Mouse (Mus musculus) heart, postnatal 36 days (tissue): ENCODE data around the gene Limch1. TPM values are rescaled to one million over a fixed set of nuclear protein-coding genes. Genes with fewer than 3 reads are reported as not detected.

Source experiments
- DNase-seq, 2 experiments: peaks; one replicate each; pipeline ENCODE4 v3.0.0; 2021 to 2022
- intact Hi-C: fragments of 180-260 bp; cut with DNase I; formaldehyde crosslinking; loops from one replicate; pipeline ENCODE4 v1.15.1; 2025
- total RNA-seq, 2 experiments: library from RNA; stranded (reverse); gene quantifications; 2 replicates each; pipeline ENCODE4 v1.2.3; 2021

Gene Limch1
- total RNA-seq, 2 experiments from 2014 or later, result 238 to 297 TPM

DNA sequence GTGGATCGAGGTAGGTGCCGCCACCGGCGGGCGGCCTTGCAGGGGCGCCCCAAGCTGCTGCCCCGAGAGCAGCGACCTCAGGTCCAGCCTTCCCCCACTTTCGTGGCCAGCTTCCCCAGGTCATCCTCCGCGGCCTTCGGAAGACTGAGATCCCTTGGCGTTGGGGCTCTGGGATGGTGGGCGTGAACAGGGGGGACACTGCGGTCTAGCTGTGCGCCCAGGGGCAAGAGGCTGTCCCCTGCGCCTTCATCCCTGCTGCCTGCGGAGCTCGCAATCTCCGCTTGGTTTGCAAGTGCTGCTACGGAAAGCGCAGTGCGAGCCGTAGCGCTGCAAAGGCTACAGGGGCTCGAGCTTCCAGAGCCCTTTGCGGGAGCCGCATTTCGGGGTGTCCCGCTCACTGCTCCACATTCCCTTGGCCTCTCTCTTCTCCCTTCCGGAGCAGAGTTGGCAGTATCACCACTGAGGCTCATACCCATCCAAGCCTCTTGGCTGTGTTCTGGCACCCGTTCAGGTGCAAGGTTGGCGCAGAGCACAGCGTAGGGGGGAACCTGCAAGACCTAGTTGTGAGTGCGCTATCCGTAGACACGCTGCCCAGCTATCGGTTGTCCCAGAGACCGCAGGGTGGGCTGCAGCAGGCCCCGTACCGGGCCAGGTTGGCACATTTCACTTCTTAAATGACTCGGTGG is 512 bp downstream of the Limch1 start:
- intact Hi-C loops, result loop anchor here (2.0 to 5.0 kb wide), 6 partner anchors 27 to 196 kb away; no protein-coding TSS in a partner anchor

DNA sequence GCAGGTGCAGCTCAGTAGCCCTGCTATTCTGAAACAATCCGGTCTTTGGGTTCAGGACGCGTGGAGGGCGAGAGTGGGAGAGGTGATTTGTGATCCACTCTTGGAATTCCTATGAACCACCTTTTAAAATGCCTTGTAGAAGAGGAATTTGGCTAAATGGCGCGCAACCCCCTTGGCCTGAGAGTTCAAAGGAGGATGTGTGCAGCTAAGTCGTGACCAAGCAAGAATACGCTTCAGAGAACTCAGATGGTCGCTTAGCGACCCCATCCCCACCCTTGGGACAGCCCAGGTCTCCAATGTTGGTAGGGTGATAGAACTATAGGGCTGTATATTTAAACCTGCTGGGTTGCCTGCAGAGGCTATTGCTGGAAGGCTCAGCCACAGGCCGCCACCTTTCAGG is 1.1 kb downstream of the Limch1 start:
- intact Hi-C loops, result loop anchor here (2.0 to 5.0 kb wide), 4 partner anchors 51 to 196 kb away; no protein-coding TSS in a partner anchor
- peak in 1 of 2 experiments; percentile 40 for DNase-seq

More for the DNA sequence above, 512 bp downstream of the Limch1 start:
- DNase-seq, result peak; percentile 57 to 78

DNA sequence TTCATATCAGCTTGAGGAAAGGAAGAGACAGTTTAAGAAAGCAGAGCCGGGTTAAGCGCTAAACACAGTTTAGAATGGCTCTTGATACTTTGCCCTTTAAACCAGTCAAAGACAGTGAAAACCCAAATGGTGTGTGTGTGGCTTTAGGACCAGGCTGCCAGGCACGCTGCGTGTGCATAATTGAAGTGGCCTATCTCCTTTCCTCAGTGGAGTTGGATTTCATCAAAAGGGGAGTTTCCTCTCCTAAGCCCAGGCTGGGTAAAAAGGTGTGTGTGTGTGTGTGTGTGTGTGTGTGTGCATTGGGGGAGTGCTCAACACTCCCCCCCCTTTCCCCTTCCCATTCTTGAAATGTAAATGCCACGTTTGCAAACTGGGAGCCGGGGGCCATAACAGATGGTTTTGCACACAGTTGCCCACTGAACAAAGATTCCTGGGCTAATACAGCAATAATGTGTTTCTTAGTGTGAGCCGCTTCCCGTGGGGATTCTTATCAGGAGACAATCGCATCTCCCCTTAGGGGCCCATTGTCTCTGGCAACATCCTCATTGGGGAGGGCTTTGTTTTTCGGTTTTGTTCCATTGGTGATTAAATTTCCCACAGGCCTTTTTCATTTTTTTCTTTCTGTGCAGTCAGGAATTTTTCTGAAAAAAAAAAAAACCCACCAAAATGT is 2.3 kb downstream of the Limch1 start:
- peak in 1 of 2 experiments; percentile 26 for DNase-seq

DNA sequence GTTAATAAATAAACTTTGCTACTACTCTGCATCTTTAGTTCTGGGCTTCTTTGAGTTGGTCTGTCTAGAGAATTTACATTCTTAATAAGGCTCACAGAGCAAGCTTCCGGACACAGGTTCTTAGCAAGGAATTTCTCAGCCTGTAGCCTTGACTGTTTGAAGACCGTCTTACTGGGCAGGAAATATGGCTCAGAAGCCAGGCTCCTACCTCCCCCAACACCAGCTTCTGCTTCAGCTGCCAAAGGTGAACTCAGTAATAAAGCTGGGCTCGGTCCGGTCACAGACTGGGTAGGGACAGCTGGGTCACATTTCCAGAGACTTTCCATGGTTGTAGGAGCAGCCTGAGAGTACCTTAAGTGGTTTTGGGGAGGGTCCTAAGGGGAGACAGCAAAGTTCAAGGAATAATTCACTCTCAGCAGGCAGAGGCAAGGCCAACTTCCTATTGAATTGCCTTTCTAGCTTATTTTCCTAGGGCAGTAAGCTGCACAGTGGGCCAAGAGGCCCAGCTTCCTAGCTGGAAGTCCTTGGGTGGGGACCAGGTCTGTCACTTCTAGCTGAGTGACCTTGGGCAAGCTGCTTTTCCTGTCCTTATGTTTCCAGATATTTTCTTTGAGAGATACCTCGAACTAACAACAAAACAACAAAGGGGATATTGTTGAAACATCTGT is 3.0 kb downstream of the Limch1 start:
- DNase-seq, result peak; percentile 19 to 48
- intact Hi-C loops, result loop anchor here (5.0 kb wide), 3 partner anchors 49 to 194 kb away; no protein-coding TSS in a partner anchor

More for the DNA sequence above, 2.3 kb downstream of the Limch1 start:
- intact Hi-C loops, result loop anchor here (2.0 to 5.0 kb wide), 4 partner anchors 49 to 194 kb away; no protein-coding TSS in a partner anchor

DNA sequence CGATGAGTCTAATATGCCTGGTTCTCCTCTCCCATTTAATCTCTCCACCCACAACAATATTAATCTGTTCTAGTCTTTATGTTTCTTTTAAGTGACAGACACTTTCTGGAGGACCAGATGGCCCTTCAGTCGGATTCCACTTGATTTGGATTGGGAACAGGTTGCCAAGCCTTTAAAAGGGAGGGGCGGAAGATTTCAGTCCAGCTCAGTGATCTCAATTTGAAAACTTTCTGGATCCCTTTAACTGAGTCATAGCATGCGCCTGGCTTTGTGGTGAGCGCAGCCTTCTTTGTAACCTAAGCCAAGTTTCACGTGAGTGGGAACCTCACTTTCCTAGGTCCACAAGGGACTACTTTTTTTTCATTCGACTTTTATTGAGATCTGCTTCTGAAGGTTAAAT is 5.0 kb downstream of the Limch1 start:
- peak in 1 of 2 experiments; percentile 20 for DNase-seq
- intact Hi-C loops, result no loop called here

DNA sequence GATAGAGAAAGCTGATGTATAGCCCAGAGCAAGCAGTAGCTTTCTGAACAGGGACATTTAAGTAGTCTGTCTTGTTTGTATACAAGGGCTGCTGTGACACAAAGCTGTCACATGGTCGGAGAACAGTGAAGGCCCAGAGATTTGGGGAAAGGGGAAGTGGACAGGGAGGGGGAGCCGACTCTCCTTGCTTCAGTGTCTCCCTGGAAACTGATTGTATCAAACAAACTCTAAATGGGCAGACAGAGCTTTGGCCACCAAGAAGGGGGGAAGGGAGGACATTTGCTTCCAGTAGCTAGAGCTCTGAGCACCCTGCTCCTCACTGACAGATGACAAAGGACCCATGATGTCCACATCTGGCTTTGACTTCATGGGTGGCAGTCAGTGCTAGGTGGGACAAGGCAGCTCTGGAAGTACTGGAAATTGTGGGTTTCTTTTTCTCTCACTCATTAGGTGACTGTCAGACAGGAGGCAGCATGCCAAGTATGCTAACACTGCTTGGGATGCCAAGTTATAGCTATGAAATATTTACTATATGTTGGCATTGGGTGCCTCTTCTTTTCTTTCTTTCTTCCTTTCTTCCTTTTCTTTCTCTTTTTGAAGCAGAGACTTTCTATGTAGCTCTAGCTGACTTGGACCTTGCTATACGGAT is 5.8 kb downstream of the Limch1 start:
- intact Hi-C loops, result no loop called here
- DNase-seq, result no peak

DNA sequence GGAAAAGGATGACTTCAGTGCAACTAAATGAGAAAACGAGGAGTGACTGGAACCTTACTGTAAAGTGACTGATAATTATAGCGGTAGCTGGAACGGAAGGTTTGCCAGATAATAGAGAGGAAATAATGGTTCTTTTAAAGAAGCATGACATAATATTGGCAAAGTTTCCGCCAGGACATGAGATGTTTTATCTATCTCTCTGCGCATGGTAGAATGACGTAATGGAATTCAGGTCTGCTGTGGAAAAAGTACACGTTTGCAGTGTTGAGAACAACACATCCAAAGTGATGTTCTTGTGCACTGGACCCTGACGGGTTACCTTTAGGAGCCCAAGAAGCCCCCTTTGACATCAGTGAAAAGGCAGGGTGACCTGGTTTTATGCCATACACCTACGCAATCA is 8.0 kb downstream of the Limch1 start:
- intact Hi-C loops, result no loop called here
- peak in 1 of 2 experiments; percentile 38 for DNase-seq

DNA sequence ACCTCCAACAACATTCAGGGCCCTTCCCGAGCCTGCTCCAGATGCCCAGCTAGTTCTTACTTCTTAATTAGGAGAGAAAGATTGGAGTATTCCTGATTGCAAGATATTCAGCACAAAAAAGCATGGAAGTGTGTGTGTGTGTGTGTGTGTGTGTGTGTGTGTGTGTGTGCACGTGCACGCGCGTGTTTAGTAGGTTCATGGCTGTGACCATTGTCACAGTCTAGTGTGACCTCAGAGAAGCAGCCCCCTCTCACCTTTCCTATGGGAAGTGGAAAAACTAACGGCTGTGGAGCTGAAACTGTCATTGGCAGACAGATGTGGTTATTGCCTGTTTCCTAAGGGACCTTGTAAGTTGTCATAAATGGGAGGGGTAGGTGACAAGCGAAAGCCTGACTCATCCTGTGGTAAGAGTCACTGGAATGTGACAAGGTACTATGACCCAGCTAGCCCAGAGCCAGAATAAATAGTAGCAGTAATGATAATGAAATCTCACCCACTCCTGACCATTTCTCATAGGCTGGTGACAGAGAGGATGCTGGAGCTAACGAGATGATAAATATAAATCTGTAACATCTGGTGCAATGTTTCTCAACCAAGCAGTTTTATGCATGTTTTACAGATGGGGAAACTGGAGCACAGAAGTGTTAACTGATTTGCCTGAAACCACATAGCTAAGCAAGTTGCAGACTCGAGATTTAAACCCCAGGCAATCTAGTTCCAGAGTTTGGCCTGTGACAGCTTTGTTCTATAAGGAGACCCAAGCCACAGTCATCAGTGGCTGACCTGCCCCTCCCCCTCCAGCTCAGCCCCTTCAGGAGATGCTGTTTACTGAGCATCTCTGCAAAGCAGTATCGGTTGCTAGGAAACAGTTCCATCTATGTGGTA is 11.4 kb downstream of the Limch1 start:
- intact Hi-C loops, result no loop called here
- no peak for DNase-seq

DNA sequence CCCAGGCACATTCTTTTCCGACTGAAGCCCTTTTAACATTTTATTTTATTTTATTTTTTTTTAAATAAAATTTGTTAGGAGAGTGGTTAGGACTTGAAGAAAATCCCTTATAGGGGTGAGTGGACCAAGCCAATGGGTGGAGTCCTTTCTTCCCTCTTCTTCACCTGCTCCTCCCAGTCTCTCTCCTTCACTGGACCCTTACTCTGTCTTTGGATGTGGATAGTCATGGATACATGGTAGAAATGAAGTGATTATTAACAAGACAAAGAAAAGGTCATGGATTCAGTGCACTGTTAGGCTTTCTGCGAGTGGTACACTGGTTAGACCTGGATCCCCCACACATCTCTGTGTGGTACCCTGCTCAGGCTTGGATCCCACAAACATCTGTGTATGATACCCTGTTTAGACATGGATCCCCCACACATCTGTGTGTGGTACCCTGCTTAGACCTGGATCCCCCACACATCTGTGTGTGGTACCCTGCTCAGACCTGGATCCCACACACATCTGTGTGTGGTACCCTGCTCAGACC is 12.1 kb downstream of the Limch1 start:
- intact Hi-C loops, result no loop called here
- DNase-seq, result no peak

DNA sequence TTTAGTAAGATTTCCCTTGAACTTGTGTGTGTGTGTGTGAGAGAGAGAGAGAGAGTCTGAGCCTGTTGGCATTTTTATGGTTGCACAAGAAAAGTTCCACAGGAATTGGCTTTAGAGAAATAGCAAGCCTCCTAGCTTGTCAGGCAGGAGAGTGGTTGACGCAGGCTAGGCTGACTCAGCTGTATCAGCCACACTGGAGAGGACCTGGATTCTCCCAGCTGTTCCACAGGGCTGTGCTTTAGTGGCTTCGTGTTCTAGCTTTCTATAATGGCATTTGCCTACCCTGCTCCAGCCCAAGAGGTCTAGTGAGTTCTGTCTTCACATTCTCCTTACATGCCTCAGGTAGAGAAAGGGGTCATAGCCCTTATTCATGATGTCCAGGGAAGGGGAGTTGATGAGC is 13.7 kb downstream of the Limch1 start:
- DNase-seq, result no peak
- intact Hi-C loops, result no loop called here

DNA sequence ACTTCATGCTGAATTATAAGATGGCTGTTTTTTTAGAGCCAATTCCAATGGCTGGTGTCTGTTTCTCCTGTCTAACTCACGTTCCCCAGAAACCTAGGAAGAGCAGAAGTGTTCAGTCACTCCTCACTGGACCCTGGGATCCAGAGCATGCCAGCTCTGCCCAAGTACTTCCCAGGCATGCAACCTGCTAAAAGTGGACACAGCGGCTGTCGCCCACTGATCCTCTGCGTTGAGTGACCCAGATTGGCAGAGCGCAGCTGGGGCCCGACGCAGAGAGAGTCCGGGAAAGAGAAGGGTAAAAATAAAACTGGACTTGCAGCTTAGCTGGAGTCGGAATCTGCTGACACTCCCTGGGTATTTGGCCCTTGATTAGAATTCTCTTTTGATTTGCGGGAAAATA is 15.1 kb downstream of the Limch1 start:
- peak in 1 of 2 experiments; percentile 36 for DNase-seq
- intact Hi-C loops, result no loop called here

DNA sequence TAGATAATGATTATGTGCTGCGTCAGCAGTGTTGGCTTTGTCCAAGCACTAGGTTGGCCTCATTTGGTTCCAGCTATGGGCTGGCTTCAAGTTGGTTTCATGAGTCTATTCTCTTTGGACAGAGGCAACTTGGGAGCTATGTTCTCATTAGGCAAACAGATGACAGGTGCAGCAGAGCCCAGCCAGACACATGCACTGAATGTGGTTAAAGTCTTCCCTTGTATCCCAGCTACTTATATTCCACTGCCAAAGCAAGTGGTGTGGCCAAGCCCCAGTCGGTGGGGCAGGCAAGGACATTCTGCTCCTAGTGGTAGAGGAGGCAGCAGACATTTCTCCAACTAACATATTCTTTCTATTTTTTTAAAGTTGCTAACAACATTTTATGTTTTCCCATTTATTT is 16.4 kb downstream of the Limch1 start:
- DNase-seq, result no peak
- intact Hi-C loops, result no loop called here

DNA sequence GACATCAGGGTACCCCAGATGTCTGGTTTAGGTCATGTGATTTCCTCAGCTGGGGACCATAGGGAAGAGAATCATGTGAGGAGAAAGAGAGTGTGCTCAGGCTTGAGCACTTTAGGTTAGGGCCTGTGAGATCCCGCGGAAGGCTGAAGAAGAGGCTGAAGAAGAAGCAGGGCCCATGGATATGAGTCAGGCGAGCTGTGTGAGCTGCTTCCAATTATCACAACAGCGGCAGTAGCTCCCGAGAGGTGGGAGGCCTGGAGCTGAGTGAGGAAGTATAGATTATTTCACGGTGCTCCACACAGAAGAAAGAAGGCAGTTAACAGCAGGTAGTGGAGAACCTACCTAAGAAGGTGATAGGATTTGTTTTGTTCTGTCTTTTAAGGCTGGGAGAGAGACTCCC is 18.5 kb downstream of the Limch1 start:
- no peak for DNase-seq
- intact Hi-C loops, result no loop called here

DNA sequence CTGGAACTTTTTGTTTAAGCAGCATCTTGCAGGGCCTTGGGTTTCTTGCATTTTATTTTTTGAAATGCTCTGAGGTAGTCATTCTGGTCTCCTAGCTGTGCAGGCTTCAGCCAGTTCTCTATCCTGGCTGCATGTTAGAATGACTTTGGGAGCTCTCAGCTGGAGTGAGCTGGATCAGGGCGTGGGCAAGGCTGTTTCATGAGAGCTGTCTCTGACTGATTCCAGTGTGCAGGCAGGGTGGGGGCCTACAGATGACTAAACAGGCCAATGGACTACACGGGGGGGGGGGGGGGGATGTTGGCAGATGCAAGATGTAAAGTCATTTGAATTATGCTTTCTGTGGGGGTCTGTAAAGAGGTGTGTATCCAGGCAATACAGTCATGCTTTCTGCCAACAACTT is 20.3 kb downstream of the Limch1 start:
- intact Hi-C loops, result loop anchor here (2.0 kb wide), 1 partner anchor 25 kb away; no protein-coding TSS in a partner anchor
- no peak for DNase-seq

DNA sequence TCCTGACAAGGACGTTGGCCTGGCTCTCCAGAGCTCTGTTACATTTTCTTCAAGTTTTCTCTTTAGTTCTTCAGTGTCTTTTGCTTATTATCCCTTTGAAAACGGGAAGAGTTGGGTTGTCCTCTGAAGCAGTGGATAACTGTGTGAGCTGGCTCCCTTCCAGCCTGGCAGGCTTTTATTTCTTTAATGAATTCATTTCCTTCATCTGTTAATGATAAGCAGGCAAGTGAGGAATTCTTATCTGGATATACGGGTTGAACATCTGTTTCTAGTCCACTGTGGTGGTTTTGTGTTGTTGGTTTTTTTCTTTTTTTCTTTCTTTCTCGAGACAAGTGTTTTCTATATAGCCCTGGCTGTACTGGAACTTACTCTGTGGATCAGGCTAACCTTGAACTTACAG is 22.4 kb downstream of the Limch1 start:
- intact Hi-C loops, result no loop called here
- DNase-seq, result no peak

DNA sequence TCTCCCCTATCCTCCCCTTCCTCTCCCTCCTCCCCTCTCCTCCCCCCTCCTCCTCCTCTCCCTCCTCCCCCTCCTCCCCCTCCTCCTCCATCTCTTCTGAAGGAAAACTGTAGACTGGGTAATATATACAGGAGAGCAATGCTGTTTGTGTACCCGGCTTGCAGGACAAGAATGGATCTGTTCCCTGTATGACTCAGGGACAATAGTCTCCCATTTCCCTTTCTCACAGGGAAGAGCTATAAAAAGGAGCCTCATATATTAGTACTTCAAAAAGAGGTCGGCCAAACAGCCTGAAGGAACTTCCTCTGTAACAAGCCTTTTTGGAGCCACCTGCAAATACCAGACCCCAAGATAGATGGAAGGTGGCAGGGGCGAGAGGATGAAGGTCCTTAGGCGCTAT is 23.4 kb downstream of the Limch1 start:
- intact Hi-C loops, result no loop called here
- DNase-seq, result no peak

DNA sequence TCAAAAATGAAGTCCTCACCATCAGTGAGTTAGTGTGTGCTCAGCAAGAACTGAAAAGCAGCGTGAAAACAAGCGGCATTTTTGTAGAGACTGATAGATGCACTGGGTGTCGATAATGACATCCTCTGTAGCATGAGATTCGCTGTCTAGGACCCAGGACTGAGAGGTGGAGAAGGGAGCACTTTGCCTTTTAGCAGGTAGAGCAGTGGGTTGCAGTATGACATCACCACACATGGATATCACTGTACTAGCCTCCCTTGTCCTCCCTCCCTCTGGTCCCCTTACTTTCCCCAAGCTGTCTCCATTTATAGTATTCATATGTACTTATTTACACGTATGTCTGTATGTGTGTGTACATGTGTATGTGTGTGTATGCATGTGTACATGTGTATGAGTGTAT is 23.9 kb downstream of the Limch1 start:
- intact Hi-C loops, result no loop called here
- no peak for DNase-seq

DNA sequence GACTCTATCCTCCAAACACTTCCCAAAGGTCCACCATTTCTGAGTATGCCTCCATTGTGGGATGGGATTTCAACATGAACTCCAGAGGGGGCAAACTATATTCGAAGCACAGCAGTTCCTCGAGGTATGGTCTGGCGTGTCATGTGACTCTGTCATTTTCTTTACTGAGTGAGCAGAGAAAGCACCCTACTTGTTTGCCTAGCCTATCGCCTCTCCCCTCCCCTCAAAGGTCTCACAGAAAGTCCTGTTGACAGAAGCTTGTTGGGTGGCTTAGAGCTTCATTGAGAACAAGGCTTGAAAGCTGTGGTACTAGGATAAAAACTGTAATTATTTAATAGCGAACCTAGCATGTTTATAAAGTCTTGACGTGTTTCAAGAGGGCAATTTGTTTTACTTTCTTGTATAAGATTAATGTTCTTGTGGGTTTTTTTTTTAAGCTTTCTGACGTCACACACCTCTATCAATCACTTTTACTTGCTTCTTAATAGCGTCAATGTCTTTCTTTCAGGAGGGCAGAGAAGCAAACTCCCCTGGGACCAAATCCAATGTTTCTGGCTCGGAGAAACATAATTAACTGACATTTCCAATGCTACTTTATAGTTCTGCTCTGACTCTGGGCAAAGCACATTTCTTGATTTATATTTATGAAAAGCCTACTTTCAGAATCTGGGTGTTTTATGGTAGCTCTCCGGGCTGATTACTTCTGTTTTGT is 32.5 kb downstream of the Limch1 start:
- DNase-seq, result no peak
- intact Hi-C loops, result no loop called here

DNA sequence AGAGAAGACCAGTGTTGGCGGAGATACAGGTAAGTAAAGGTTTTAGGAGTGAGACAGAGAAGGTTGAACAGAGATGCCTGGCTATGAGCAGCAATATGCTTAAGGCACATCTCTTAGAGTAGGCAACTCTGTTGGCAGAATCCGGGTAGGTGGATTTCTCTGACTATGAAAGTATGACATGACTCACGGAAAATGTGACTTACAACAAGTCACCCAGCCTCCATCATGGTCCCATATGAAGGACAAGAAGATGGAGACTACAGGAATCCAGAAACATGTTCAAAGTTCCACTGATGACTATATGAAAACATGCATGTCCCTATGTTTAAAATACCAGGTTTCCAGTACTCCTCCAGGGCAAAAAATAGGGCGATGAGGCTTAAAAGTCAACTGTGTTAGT is 34.7 kb downstream of the Limch1 start:
- intact Hi-C loops, result no loop called here
- no peak for DNase-seq
